Mouse (Mus musculus) kidney, adult 2 months (tissue): ENCODE measurements around the gene Xirp1.

Experiments
- CTCF ChIP-seq: fragments of 200-500 bp; conservative IDR thresholded peaks from 2 replicates; pipeline ENCODE4 v1.5.1; 2011; ENCODE audit warnings: low read depth, mild to moderate bottlenecking, control low read depth, low read length, moderate library complexity, mixed read lengths; ENCODE audit not compliant: insufficient read depth, insufficient read length
- POLR2A ChIP-seq: fragments of 200-500 bp; IDR thresholded peaks from one replicate; pipeline ENCODE4 v1.6.1; 2011; ENCODE audit warnings: low read depth, low read length, control low read depth

- TF ChIP-seq POLR2A (no peak), CTCF (no peak)
Observed at GRCm38 (mm10) chr9:119969811-119970210, 53.6 kb downstream of the Xirp1 start.
